Mouse (Mus musculus) adrenal gland, adult 18-20 months (tissue): Measurements from ENCODE around the gene Flg. TPM values are rescaled to one million over a fixed set of nuclear protein-coding genes. Genes with fewer than 3 reads are reported as not detected.

Experiments used
- DNase-seq, 2 experiments: peaks; one replicate each; pipeline ENCODE4 v3.0.0; 2021 to 2022; ENCODE audit warnings: low spot score in 2 of 2
- long read RNA-seq, 2 experiments: library from polyadenylated mRNA; stranded (forward); transcript quantifications; one replicate each; pipeline ENCODE4 v2.0.0; 2021
- total RNA-seq, 2 experiments: library from RNA; stranded (reverse); gene quantifications; 1 replicate in 1 of 2; 2 replicates in 1 of 2; pipeline ENCODE4 v1.2.3; 2021

Gene Flg
- not detected for total RNA-seq
- long read RNA-seq, experiment 1, result 0 reads
- long read RNA-seq, experiment 2, result 0 reads

DNA sequence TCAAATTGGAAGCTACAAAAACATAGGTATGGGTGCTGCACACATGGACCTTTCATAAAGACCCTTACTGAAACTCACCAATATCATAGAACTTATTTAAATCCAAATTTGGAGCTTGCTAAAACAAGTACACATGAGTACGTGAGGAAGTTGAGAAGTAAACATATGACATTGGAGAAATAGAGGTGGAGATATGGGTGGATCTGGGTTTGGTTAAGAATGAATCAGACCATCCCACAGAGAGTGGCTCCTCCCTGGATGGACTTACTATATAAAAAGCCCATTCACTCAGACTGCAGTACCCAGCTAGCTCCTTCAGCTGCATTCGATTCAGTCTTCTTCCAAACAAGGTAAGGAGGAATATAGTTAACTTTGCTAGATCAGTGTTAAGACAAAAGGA is at the start of gene Flg:
Flg (plus strand) TSS at position 301 of the 400 bp plus-strand sequence.
- DNase-seq, result no peak

DNA sequence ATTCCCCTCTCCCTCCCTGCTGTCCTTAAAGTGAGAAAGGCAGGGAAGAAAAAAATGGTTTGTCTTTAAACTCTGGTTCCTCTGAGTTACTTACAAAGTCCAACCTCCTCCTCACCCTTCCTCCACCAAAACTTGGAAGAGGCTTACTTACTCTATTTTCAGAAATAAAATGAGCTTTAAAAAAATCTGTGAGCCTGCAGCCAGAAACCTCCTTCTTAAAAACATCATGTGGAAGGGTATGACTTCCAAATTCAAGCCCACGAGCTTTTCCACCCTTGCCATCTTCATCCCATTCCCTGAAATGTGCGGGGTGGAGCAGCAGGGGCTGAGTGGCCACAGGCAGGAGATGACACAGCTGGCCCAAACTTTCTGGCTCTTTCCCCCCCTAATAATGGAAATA is 24.2 kb downstream of the Flg start:
- no peak for DNase-seq

DNA sequence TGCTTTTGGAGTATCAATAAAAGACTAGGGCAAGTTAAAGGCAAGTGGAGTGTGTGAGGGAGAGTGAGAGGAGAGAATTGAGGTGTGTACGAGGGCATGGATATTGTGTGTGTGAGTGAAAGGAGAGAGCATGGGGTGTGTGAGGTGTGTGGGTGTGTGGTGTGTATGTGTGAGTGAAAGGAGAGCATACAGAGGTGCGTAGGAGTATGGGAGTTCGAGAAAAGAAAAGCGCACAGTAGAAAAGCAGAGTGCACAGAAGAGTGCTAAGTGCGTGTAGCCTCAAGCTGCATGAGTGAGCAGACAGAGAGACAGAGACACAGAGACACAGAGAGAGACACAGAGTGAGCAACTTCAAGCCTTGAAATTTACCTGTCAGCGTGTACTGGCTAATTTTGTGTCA is 26.5 kb downstream of the Flg start:
- DNase-seq, result no peak

DNA sequence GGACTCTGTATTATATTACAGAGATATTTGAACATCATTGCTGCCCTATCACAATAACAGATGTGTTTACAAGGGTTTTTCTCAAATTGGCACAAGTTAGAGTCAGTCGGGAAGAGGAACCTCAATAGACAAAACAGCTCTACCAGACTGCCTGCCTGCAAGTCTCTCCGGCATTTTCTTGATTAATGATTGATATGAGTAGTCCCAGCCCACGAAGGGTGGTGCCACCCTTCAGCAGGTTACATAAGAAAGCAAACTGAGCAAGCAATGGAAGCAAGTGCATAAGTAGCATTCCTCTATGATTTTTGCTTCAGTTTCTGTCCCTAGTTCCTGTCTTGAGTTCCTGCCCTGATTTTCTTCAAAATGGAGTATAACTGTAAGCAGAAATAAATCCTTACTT is 28.6 kb downstream of the Flg start:
- no peak for DNase-seq

DNA sequence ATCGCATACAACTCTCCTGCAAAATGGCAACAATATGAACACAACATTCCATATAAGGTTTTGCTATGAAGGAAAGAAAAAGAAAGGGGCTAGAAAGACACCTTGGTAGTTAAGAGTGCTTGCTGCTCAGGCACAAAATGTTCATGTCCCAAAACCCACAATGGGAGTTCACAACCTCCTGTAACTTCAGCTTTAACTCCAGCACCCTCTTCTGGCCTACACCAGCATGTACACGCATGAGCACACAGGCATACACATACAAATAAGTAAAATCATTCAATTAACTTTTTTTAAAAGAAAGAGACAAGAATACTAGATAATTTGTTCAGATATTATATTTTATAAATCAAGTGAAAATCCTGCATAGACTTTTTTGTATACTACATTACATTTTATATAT is 32.8 kb downstream of the Flg start:
- no peak for DNase-seq

DNA sequence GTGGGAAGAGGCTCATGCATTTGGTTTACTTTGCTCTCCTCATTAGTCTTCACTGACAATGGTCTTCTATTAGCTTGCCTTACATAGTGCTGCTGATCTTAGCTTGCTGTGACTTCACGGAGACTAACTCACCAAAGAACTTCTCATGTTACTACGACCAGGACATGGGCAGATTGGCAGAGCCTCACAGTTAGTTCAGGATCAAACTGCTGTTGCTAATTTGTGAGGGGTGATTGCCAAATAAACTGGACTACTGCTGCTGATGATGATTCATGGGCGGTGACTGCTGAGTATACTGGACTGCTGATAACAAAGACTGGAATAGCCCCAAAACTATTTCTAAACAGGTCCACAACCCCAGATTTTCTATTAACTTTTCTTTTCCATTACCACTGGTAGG is 38.0 kb downstream of the Flg start:
- DNase-seq, result no peak

DNA sequence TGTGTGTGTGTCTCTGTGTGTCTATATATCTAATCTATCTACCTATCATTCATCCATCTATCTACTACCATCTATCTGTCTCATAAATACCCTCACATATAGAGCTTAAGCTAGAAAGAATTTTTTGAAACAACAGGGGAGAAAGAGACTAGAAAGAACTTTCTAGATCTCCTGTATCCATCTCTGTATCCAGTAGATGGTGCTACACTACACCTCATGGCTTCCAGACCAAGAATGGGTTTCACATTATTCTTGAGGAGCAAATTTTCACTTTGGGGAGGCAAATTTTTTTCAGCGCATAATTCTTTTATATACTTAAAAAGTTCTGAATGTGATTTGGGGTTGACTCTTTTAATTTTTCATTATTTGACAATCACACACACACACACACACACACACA is 41.1 kb downstream of the Flg start:
- DNase-seq, result no peak

DNA sequence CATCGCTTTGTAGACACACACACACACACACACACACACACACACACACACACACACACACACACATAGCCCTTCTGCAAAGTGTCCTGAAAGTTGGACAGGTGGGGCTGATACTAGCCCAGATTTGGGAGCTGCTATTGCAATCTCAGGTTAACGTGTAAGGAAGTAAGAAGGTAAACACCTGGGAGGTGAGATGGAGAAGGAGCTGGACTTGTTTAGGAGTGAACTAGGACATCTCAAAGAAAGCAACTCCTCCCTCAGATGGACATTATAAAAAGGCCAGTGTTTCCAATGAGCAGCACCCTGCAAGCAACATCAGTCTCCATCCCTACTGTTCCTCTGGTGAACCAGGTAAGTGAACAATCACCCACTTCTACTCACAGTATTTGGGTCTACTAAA is 46.1 kb downstream of the Flg start, which contains the start of gene Hrnr:
Hrnr (plus strand) TSS at position 301 of the 400 bp plus-strand sequence.
- no peak for DNase-seq

DNA sequence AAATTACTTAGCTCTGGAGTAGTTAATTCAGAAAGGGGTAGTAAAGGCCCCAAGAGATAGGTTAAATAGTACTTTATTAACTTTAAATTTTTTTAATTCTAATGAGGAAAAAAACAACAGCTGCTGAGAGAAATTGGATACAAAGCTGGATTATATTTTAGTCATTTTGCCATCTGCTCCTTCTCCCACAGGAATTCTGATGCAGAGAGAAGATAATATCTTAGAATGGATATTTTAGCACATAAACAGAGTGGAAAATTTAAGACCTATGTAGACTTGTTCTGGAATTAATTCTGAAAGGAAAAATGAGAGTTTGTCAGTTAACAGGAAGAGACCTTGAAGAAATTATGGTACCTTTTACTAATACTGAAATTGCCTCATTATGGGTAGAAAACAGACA is 64.4 kb downstream of the Flg start:
- DNase-seq, result no peak

DNA sequence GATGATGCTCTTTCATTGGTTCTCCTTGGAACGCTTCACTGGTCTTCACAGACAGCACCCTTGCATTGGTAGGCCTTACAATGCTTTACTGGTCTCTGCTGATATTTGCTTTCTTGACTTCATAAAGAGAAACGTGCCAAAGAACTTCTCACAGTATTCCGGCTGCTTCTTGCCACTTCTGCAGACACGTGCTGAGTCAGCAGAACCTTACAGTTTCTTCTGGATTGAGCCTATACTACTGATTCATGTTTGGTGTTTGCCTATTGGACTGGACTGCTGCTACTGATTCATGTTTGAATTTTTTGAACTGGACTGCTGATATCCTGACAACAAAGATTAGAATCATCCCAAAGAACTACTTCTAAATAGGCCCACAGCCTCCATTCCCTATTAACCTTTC is 66.7 kb downstream of the Flg start:
- no peak for DNase-seq

Other genes starting within 250 kb of the Flg start
- not detected for gene Gm4858, start 204.7 kb upstream of the Flg start, total RNA-seq
- gene Crnn, start 128.7 kb upstream of the Flg start, total RNA-seq, result not detected
- gene Flg2, start 76.2 kb upstream of the Flg start, total RNA-seq, result not detected
- gene Hrnr, start 46.2 kb downstream of the Flg start, total RNA-seq, result not detected
- gene Rptn, start 120.2 kb downstream of the Flg start, total RNA-seq, result not detected
- gene Tchh, start 168.8 kb downstream of the Flg start, total RNA-seq, result 1 to 10 TPM in 1 of 2 experiments, under 1 TPM in 1; 0.10 to 1.0 TPM
- gene Tchhl1, start 195.2 kb downstream of the Flg start, total RNA-seq, result 1 to 10 TPM in 1 of 2 experiments, not detected in 1; 1.3 TPM
- 100 to 1,000 TPM; 207 to 349 TPM for gene S100a11, start 247.0 kb downstream of the Flg start, total RNA-seq